Mouse (Mus musculus): ENCODE results near the gene Pik3r5. TPM values are rescaled to one million over a fixed set of nuclear protein-coding genes. Genes with fewer than 3 reads are reported as not detected.

Gene Pik3r5
- polyA plus RNA-seq, 1 experiment = 34.7 TPM

- WGBS = 67% methylated on average over 6 of the region's 6 CpGs
- H3K4me3 ChIP-seq (ENCODE audit: extremely low read depth, insufficient read depth, insufficient read length) = no peak overlapping the region
- H3K4me1 ChIP-seq (ENCODE audit: control insufficient read depth, insufficient read depth, insufficient read length) = peaks cover 17% of the 10 kb centered on the region
- H3K27ac ChIP-seq (ENCODE audit: insufficient read depth, low read length) = no peak overlapping the region
- no peak for DNase-seq (ENCODE audit: low read depth in 1 of 2, low spot score in 2 of 2)
- H3K27me3 ChIP-seq (ENCODE audit: control insufficient read depth, insufficient read depth, low read length) = no peaks in the 10 kb centered on the region
- no peaks in the 10 kb centered on the region; the same call in 1 of the 2 replicates for H3K36me3 ChIP-seq (ENCODE audit: control insufficient read depth, insufficient read depth, low read length)
- TF ChIP-seq POLR2A (IDR thresholded peaks at IDR 0.05; ENCODE audit: low read depth, low read length) (no peak), CTCF (IDR thresholded peaks at IDR 0.05; ENCODE audit: extremely low read depth, insufficient read depth, insufficient read length, insufficient replicate concordance) (no peak)
Measured at GRCm38 (mm10) chr11:68453301-68453700, 21.4 kb downstream of the Pik3r5 start.

DNA sequence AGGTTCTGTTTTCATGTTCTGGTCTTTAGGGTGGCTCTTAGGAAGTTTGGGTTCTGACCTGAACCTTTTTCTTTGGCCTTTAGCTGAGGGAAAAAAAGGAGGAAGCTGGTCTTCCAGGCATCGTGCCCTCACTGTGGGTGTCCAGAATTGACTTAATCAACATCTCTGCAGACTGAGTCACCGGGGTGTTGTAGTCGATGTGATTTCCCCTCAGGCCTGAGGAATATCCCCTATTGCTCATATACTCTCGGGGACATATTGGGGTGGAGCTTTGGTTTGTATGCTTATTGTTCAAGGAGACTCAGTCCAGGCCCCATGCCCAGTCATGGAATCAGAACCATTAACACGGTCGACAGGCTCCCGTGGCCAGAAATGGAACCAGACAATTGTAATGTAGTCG, 26.2 kb downstream of the Pik3r5 start:
- H3K27ac ChIP-seq (ENCODE audit: insufficient read depth, low read length) = no peak overlapping the region
- H3K27me3 ChIP-seq (ENCODE audit: control insufficient read depth, insufficient read depth, low read length) = no peaks in the 10 kb centered on the region
- no peaks in the 10 kb centered on the region; the same call in 1 of the 2 replicates for H3K36me3 ChIP-seq (ENCODE audit: control insufficient read depth, insufficient read depth, low read length)
- H3K4me1 ChIP-seq (ENCODE audit: control insufficient read depth, insufficient read depth, insufficient read length) = peaks cover 3% of the 10 kb centered on the region; the same call in 1 of the 2 replicates
- WGBS = 67% methylated on average over 8 of the region's 8 CpGs
- TF ChIP-seq POLR2A (IDR thresholded peaks at IDR 0.05; ENCODE audit: low read depth, low read length) = no peak
- no peak for TF ChIP-seq CTCF (IDR thresholded peaks at IDR 0.05; ENCODE audit: extremely low read depth, insufficient read depth, insufficient read length, insufficient replicate concordance)
- no peak for DNase-seq (ENCODE audit: low read depth in 1 of 2, low spot score in 2 of 2)
- no peak overlapping the region for H3K4me3 ChIP-seq (ENCODE audit: extremely low read depth, insufficient read depth, insufficient read length)

GRCm38 (mm10) chr11:68459021-68459420, 27.1 kb downstream of the Pik3r5 start:
- Histone ChIP-seq H3K27me3 (ENCODE audit: control insufficient read depth, insufficient read depth, low read length) (no peaks in the 10 kb centered on the region), H3K4me3 (ENCODE audit: extremely low read depth, insufficient read depth, insufficient read length) (no peak overlapping the region), H3K36me3 (ENCODE audit: control insufficient read depth, insufficient read depth, low read length) (no peaks in the 10 kb centered on the region; the same call in 1 of the 2 replicates), H3K27ac (ENCODE audit: insufficient read depth, low read length) (no peak overlapping the region), H3K4me1 (ENCODE audit: control insufficient read depth, insufficient read depth, insufficient read length) (peaks cover 6% of the 10 kb centered on the region; the same call in 1 of the 2 replicates)
- DNase-seq (ENCODE audit: low read depth in 1 of 2, low spot score in 2 of 2) = no peak
- 86% methylated on average over 5 of the region's 5 CpGs for WGBS
- TF ChIP-seq CTCF (IDR thresholded peaks at IDR 0.05; ENCODE audit: extremely low read depth, insufficient read depth, insufficient read length, insufficient replicate concordance) = no peak
- TF ChIP-seq POLR2A (IDR thresholded peaks at IDR 0.05; ENCODE audit: low read depth, low read length) = no peak

DNA sequence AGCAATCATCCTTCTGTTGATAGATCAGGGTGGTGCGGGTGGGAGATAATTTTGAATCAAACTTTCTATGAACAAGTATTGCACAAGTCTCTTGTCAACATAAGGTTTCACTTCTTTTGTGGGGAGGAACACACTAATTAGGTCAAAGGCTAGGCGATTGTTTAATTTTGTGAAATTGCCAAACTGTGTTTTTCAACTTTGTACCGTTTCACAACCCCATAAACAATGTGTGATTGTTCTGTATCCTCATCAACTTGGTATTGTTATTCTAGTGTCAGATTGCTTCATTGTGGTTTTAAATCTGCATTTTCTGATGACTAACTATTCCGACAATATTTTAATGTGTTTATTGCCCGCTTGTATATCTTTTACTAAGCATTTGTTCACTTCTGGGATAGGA, 27.6 kb downstream of the Pik3r5 start:
- WGBS = 80% methylated on average over 5 of the region's 5 CpGs
- H3K4me1 ChIP-seq (ENCODE audit: control insufficient read depth, insufficient read depth, insufficient read length) = peaks cover 6% of the 10 kb centered on the region; the same call in 1 of the 2 replicates
- H3K27ac ChIP-seq (ENCODE audit: insufficient read depth, low read length) = no peak overlapping the region
- H3K36me3 ChIP-seq (ENCODE audit: control insufficient read depth, insufficient read depth, low read length) = no peaks in the 10 kb centered on the region; the same call in 1 of the 2 replicates
- no peak overlapping the region for H3K4me3 ChIP-seq (ENCODE audit: extremely low read depth, insufficient read depth, insufficient read length)
- TF ChIP-seq CTCF (IDR thresholded peaks at IDR 0.05; ENCODE audit: extremely low read depth, insufficient read depth, insufficient read length, insufficient replicate concordance) (no peak), POLR2A (IDR thresholded peaks at IDR 0.05; ENCODE audit: low read depth, low read length) (no peak)
- DNase-seq (ENCODE audit: low read depth in 1 of 2, low spot score in 2 of 2) = no peak
- no peaks in the 10 kb centered on the region for H3K27me3 ChIP-seq (ENCODE audit: control insufficient read depth, insufficient read depth, low read length)

GRCm38 (mm10) chr11:68462716-68463115, 30.8 kb downstream of the Pik3r5 start:
- H3K27ac ChIP-seq (ENCODE audit: insufficient read depth, low read length) = no peak overlapping the region
- peaks cover 6% of the 10 kb centered on the region; the same call in 1 of the 2 replicates for H3K4me1 ChIP-seq (ENCODE audit: control insufficient read depth, insufficient read depth, insufficient read length)
- 65% methylated on average over 3 of the region's 3 CpGs for WGBS
- H3K4me3 ChIP-seq (ENCODE audit: extremely low read depth, insufficient read depth, insufficient read length) = no peak overlapping the region
- H3K27me3 ChIP-seq (ENCODE audit: control insufficient read depth, insufficient read depth, low read length) = no peaks in the 10 kb centered on the region
- DNase-seq (ENCODE audit: low read depth in 1 of 2, low spot score in 2 of 2) = no peak
- TF ChIP-seq CTCF (IDR thresholded peaks at IDR 0.05; ENCODE audit: extremely low read depth, insufficient read depth, insufficient read length, insufficient replicate concordance) (no peak), POLR2A (IDR thresholded peaks at IDR 0.05; ENCODE audit: low read depth, low read length) (no peak)
- no peaks in the 10 kb centered on the region for H3K36me3 ChIP-seq (ENCODE audit: control insufficient read depth, insufficient read depth, low read length)

- 75% methylated on average over 5 of the region's 5 CpGs for WGBS
- H3K27ac ChIP-seq (ENCODE audit: insufficient read depth, low read length) = no peak overlapping the region
- no peaks in the 10 kb centered on the region; the same call in 1 of the 2 replicates for H3K36me3 ChIP-seq (ENCODE audit: control insufficient read depth, insufficient read depth, low read length)
- no peak overlapping the region for H3K4me3 ChIP-seq (ENCODE audit: extremely low read depth, insufficient read depth, insufficient read length)
- no peaks in the 10 kb centered on the region for H3K27me3 ChIP-seq (ENCODE audit: control insufficient read depth, insufficient read depth, low read length)
- H3K4me1 ChIP-seq (ENCODE audit: control insufficient read depth, insufficient read depth, insufficient read length) = peaks cover 6% of the 10 kb centered on the region; the same call in 1 of the 2 replicates
- DNase-seq (ENCODE audit: low read depth in 1 of 2, low spot score in 2 of 2) = no peak
- TF ChIP-seq CTCF (IDR thresholded peaks at IDR 0.05; ENCODE audit: extremely low read depth, insufficient read depth, insufficient read length, insufficient replicate concordance) (no peak), POLR2A (IDR thresholded peaks at IDR 0.05; ENCODE audit: low read depth, low read length) (no peak)
Measured at GRCm38 (mm10) chr11:68464260-68464659, 32.3 kb downstream of the Pik3r5 start.

GRCm38 (mm10) chr11:68465090-68465489, 33.2 kb downstream of the Pik3r5 start:
- Histone ChIP-seq H3K27ac (ENCODE audit: insufficient read depth, low read length) (no peak overlapping the region), H3K4me1 (ENCODE audit: control insufficient read depth, insufficient read depth, insufficient read length) (peaks cover 6% of the 10 kb centered on the region; the same call in 1 of the 2 replicates), H3K4me3 (ENCODE audit: extremely low read depth, insufficient read depth, insufficient read length) (no peak overlapping the region), H3K27me3 (ENCODE audit: control insufficient read depth, insufficient read depth, low read length) (no peaks in the 10 kb centered on the region), H3K36me3 (ENCODE audit: control insufficient read depth, insufficient read depth, low read length) (no peaks in the 10 kb centered on the region; the same call in 1 of the 2 replicates)
- WGBS = 35% methylated on average over 2 of the region's 2 CpGs
- no peak for DNase-seq (ENCODE audit: low read depth in 1 of 2, low spot score in 2 of 2)
- TF ChIP-seq CTCF (IDR thresholded peaks at IDR 0.05; ENCODE audit: extremely low read depth, insufficient read depth, insufficient read length, insufficient replicate concordance) (no peak), POLR2A (IDR thresholded peaks at IDR 0.05; ENCODE audit: low read depth, low read length) (no peak)
